Mouse (Mus musculus) brain, adult 10 weeks (tissue): ENCODE data around the gene Gm9125. TPM values are rescaled to one million over a fixed set of nuclear protein-coding genes. Genes with fewer than 3 reads are reported as not detected.

Source experiments
- polyA plus RNA-seq: library from polyadenylated mRNA; stranded (reverse); fragments of 350-450 nt; fragmentation: Illumina TruSeq; extraction: RNeasy Lipid Tissue Mini Kit (QIAGEN cat#74804); gene quantifications from one replicate; pipeline ENCODE4 v1.2.3, GENCODE M21; 2015; ENCODE audit warnings: low read depth, low replicate concordance

Gm9125 gene
- not detected for polyA plus RNA-seq

DNA sequence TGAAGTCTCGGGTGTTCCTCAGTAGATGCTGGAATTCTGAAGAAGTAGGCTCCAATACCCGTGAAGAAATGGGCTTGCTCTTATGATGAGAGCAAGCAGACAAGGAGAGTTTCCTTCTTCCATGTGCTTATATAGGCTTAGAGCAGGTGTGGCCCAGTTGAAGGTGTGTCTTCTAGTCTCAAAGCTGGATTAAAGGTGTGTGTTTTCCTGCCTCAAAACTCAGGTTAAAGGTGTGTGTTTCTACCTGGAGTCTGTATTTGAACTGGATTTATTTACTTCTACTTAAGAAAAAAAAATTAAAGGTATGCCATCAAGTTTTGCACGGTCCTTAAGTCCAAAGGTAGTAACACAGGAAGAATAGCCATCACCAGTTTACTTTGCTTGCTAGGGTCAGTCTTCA lies at the start of gene Gm9125:
TSS of gene Gm9125 (minus strand) at position 101 of the 400 bp plus-strand sequence.

DNA sequence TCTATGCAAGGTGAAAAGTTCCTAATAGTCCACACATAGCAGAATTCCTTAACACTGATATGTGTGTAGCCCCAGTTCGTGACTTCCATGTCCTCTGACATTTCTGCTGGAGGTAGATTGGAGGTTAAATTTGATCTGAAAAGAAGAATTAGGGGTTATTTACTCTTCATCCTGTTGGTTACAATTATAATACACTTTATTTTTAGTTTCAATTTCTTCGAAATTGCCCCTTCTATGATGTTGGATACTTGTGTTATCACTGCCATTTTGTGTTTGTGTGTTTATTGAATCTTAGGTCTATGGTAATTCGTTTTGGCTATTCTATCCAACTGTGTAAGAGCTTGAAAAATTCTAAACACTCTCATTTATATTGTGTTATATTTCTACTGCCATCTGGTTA lies 17.9 kb upstream of the Gm9125 start, which contains the start of gene Gm10697:
TSS of gene Gm10697 (minus strand) at position 101 of the 400 bp plus-strand sequence.

Other genes starting within 250 kb of the Gm9125 start
- gene Tdpoz3, start 228.9 kb downstream of the Gm9125 start, polyA plus RNA-seq, result not detected
- not detected for gene Gm9117, start 111.3 kb downstream of the Gm9125 start, polyA plus RNA-seq
- gene Tdpoz5, start 93.6 kb downstream of the Gm9125 start, polyA plus RNA-seq, result not detected
- not detected for gene Gm10697, start 17.8 kb upstream of the Gm9125 start, polyA plus RNA-seq
- not detected for gene Gm10696, start 123.3 kb upstream of the Gm9125 start, polyA plus RNA-seq
- gene Gm5286, start 141.8 kb upstream of the Gm9125 start, polyA plus RNA-seq, result not detected
- not detected for gene Gm4778, start 209.2 kb upstream of the Gm9125 start, polyA plus RNA-seq